Mouse (Mus musculus): ENCODE results near the gene Pcsk5.
"Not testable (repeated sequence)": the region's sequence is repeated elsewhere in the genome, so short reads cannot be mapped to it uniquely, and the experiment has no call there.

Gene Pcsk5

DNA sequence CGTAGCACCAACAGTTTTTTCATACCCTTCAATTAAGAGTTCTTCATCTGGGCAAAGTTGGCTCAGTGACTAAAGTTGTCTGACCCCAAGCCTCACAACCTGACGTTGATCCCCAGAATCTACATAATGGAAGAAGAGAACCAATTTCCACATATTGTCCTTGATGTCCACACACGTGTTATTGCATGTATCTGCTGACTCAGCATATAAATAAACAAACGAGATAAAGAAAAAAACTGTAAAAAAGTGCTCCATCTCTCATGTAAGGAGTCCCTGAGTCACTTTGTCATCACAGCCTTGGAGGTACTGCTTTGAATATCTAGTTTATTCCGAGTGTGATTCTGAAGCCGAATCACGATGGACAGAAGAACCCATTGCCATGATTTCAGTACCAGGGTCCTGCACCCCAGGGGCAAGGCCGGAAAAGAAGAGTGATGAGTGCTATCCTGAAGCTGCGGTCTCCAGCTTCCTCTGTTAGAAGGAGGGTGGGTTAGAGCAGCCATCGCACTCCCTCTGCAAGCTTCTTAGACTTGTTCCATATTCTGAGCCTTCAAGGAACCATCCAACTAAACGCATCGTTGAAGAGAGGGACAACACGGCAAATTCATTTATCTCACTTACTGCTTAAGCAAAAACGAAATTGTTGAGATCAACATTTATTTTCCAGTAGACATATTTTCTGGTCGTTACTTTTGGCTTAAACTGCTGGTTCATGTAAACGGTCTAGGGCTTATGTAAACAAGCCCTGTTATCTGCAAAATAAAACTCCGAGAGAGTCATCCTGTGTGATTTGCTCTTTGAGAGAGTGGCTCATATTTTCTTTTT, 348.2 kb downstream of the Pcsk5 start:
- DNase-seq (ENCODE audit: extremely low read depth, low read depth, low spot score): no peak

DNA sequence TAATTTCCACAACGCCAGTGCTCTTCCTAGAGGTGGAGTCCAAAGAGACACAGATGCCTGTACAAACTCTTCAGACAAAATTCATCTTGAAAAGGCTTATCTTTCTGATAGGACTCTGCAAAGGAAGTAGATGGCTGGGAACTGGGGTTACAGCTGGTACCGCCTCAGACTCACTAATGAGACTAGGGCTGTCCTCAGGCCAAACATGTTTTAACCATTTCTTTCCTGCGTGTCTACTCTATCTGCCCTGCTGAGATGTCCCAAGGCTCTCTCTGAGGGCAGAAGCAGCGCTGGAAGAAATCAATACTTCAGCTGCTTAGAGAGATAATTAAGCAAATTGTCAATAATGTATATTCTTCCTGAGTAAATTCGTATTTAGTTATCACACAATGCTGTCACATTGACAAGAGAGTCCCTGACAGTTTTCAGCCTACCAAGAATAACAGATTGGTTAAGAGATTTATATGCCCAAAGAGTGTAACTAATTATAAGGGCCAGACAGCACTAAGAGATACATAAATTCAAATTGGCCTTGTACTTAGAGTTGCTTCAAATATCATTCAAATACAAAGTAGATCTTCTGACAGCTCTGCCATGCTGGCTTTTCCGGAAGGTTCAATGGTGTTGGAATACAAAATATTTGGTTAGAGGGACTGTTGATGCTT, 355.2 kb downstream of the Pcsk5 start:
- no peak for DNase-seq (ENCODE audit: extremely low read depth, low read depth, low spot score)

DNA sequence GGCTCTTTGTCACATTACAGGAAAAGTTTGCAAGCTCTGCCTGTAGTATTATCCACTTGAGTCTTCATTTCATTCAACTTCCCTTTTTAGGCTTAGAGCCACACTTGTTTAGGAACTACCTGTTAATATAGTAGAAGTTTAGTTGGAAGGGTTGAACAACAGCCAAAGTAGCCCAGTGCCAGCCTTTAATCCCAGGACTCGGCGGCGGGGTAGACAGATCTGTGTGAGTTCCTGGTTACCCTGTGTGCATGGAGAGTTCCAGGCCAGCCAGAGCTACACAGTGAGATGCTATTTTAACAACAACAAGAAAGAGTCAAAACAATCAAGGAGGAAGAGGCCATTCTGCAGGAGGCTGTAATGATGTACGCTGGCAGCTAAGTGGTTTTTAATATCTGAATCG, 358.0 kb downstream of the Pcsk5 start:
- no peak for DNase-seq (ENCODE audit: extremely low read depth, low read depth, low spot score)

DNA sequence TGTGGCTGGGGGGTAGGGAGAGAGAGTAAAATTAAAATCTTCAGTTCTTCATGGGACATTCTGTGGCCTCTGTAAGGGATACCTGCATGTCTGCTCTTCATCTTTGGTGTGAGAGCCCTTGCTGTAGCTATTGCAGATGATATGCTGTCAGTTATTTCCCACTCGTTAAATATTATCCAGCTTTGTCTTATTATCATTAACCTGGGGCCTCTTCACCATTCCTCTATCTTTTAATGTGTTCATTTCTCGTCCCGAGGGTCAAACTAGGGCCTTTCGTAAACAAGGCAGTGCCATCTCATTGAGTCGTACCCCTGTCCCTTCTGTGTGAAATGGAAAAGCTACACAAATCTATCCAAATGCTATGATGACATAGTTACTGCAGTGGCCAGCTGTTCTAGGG, 361.4 kb downstream of the Pcsk5 start:
- no peak for DNase-seq (ENCODE audit: extremely low read depth, low read depth, low spot score)

DNA sequence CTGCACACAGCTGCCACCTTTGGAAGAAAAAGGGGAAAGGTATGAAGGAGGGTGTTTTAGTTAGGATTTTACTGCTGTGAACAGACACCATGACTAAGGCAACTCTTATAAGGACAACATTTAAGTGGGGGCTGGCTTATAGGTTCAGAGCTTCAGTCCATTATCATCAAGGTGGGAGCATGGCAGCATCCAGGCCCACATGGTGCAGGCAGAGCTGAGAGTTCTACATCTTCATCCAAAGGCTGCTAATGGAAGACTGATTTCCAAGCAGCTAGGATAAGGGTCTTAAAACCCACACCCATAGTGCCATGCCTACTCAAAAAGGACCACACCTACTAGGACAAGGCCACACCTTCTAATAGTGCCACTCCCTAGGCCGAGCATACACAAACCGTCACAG, 364.3 kb downstream of the Pcsk5 start:
- not testable (repeated sequence) for DNase-seq (ENCODE audit: extremely low read depth, low read depth, low spot score)

DNA sequence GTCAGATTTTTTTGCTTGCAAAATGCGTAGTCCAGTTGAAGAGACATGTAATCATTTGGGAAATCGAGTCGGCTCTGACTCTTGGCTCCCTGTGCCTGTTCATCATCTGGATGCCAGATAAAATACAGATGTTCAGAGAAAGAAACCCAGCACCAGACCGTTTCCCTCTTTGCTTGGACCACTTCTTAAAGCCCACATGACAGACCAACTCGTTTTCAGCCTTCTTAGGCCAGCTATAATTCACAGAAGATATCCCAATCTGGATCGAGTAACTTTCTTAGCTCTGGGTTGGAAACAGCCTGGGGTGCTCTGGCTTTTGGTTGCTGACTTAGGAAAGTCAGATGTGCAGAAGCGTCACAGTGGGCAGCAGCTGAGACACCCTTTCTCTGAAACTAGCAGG, 365.6 kb downstream of the Pcsk5 start:
- no peak for DNase-seq (ENCODE audit: extremely low read depth, low read depth, low spot score)

DNA sequence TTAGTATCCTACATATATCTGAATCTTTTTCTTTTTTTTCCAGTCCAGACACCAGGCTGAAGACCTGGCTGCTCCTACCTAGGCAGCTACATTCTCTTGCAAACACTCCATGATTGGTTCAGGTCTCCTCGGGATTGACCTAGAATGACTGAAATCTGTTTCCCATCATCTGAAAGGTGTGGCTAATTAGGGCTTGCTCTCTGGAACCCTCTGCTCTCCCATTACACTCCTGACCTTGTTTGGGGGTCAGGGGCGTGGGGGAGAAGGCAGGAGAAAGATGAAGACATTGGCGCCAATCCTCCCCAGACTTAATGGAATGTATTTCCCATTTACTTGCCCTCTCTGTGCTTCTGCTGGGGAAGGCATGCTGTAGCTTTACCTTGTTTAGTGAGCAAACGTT, 366.2 kb downstream of the Pcsk5 start:
- no peak for DNase-seq (ENCODE audit: extremely low read depth, low read depth, low spot score)

DNA sequence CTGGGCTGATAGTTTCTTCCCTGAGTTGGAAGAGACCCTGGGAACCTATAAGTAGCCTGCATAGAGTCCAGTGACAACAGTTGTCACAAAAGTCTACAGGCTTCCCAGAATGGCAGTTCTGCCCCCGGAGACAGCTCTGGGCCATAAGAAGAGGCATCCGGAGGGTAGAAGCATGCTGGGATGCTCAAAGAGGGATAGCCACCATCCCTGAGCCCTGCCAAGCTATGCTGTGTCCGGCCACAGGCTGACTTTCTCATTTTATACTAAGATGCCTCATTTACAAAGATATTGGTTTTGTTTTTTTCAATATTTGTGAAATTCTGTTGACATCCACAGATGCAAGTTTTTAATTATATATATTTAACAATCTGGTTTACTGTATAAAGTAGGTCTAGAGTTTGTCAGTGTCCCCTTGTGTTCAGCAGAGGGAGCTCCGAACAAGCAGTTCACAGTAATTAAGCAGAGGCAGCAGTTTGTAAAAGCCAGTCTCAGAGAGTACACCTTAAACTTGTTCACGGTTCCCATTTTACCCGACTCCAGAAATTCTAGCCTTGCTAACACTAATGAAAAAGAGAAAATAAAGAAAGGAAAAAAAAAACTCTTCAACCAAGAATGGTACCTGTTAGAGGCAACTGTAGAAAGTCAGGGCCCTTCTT, 369.7 kb downstream of the Pcsk5 start:
- no peak for DNase-seq (ENCODE audit: extremely low read depth, low read depth, low spot score)

DNA sequence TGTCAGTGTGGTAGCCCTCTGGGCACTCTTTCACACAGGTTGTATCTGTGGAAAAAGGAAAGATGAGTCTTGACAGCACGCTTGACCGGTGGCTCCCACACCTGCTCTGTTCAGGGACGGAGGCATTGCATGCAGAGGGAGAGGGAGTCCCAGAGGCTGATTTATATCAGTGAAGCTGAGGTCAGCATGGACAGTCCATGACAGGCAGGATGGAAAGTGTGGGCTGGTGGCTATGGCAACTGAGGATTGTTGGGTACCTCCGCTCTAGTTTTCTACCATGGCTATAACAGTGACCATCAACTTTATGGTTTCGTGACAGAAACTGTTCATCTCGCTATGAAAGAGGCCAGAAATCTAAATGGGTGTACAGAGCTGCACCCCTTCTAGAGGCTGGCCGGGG, 385.4 kb downstream of the Pcsk5 start:
- no peak for DNase-seq (ENCODE audit: extremely low read depth, low read depth, low spot score)

DNA sequence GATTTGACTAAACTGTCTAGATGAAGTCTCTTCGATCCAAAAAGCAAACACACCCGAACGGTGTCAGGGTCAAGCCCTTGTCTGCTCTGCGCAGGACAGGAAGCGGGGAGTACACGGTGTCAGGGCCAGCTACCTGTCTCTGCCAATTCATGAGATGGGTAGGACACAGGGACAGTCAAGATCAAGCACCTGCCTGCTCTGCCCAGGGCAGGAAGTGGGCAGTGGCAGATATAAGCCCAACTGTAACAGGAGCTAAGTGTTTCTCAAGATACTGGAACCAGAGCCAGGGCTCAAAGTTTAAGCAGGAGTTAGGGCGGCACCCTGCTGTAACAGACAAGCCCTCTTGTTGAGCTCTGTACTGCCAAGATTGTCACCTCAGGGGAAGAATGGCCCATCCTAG, 393.9 kb downstream of the Pcsk5 start:
- DNase-seq (ENCODE audit: extremely low read depth, low read depth, low spot score): no peak

DNA sequence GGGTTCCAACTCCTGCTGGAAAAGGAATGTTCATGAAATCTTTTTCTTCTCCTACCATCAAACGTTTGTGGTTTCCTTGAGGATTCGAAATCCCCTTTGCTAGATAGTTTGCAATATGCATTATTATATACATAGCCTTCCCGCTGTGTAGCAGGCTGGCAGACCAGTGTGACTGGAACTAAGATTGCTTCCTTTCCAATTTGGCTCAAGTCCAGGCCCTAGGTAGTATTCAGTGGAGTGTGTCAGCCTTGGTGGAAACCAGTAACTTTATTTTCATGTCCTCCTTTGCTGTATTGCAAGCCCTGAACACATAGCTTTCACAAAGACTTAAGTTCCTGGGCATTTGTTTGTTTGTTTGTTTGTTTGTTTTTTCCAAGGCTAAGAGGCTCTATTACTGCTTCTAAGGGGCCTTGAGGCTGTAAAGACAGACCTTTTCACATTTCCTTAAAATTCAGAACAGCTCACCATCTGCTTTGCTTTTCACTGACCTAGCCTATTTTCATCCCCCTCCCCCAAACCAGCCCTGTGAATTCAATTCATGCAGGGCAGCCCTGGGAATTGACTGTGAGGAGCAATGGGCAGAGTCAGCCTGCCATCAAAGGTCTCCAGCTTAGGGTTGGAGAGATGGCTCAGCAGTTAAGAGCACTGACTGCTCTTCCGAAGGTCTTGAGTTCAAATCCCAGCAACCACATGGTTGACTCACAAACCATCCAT, 397.8 kb downstream of the Pcsk5 start:
- no peak for DNase-seq (ENCODE audit: extremely low read depth, low read depth, low spot score)

DNA sequence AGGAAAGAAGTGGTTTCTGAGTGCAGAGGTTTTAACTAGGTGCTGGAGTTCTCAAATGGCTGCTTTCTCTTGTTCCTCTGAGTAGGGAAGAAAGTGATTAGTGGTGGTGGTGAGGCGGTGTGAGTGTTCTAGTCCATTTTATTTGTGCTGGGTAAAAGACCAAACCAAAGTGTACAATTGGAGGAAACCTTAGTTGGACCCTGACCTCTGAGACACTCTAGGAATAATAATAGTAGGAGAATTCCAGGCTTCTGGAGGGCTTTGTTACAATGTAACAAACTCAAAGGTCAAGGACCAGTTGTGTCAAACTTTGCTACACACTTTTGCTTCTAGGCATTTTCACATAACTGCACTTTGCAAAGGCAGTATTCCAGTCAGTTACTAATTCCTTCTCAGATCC, 400.8 kb downstream of the Pcsk5 start:
- DNase-seq (ENCODE audit: extremely low read depth, low read depth, low spot score): no peak

DNA sequence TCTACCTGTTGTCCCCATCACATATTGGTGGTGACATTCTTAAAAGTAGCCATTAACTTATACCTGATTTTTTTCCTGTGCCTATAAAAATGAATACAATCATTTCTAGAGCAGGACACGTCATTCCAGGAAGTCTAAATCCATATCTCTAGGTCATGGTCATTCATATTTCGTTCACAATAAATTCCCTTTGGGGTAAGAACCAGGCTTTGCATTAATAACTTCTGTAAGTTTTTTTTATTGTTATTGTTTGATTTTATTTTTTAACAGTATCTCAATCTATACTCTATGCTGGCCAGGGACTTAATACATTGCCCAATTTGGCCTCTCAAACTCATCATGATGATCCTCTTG, 408.9 kb downstream of the Pcsk5 start:
- no peak for DNase-seq (ENCODE audit: extremely low read depth, low read depth, low spot score)

DNA sequence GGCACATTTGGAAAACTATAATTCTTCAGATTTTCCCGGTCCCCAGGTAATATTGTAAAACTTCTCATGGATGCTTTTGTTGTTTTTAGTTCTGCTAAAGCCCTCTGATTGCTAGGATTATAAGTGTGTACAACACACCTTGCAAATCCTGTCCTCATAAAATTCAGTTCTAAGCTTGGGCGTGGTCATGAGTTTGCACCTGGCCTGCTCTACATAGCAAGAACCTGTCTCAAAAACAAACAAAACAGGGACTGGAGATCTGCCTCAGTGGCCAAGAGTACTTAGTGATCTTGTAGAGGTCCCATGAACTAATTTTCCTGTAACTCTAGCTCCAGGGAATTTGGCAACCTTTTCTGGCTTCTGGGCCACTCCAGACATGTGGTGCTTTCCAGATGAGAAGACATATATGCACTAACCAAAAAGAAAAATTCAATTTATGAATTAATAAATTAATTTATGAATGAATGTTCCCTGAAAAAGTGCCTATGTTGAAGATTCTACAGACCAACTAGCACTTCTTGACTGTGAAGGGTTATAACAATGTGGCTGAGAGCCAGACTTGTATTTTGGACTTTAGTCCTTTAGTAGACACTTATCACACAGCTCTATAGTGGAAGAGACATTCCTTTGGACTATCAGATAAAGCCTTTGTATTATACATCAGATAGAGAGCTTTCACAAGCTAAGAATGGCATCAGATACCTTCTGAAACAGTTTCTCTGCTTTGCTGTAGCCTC, 409.4 kb downstream of the Pcsk5 start:
- DNase-seq (ENCODE audit: extremely low read depth, low read depth, low spot score): no peak

DNA sequence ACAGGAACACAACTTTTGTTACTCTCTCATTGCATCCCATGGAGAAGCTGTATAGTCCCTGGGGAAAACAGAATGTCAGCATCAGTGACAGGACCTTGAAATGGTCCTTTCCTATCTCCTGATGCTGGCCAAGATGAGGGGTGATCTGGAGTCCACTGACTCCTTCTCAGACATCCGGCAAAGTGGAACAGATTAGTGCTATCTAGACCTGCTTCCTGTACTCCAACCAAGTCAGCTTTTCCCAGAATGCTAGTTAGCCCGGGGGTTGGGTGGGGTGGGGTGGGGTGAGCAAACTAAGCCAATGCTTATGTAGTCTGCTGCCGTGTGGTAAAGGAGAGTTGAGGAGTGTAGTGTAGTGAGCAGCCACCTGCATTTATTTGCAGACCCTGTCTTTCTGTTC, 414.1 kb downstream of the Pcsk5 start:
- no peak for DNase-seq (ENCODE audit: extremely low read depth, low read depth, low spot score)

DNA sequence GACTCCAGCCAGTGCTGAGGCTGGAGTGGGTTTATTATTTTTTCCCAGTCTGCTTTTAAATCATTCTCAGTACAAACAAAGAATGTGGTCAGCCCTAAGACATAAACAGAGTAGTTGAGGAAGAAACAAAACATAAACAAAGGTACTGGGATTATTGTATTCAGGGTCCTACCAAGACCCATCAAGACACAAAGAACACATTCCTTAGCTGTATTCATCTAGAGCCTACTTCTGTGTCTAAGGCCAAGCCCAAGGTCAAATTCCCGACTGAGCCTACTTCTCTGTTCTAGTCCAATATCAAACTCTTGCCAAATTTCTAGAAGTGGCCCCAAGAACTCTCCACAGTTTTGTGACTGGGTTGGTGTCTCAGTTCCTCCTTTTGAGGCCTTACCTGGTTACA, 419.6 kb downstream of the Pcsk5 start:
- DNase-seq (ENCODE audit: extremely low read depth, low read depth, low spot score): no peak

DNA sequence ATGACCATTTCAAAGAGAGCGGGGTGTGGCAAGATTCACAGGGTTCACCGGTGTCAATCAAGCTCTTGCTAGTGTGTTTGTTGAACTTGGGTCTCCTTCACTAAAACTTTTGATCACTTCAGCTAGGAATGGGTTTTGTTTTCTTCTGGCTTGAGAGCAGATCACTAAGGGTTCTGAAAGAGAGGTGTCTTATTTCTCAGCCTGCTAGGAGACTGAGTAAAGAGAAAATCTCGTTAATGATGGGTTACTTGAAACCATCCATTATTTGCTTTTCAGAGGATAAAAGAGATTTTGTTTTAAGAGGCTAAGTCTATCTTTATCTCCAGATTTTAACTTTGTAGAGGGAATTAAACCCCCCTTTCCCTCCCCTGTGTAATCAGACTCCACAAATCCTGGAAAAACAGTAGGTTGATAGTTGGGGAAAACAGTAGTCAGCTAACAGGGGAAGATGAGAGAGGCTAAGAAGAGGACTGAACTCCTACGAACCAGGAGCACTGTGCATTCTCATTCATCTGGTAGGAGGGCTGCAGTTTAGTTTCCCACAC, 424.4 kb downstream of the Pcsk5 start:
- DNase-seq (ENCODE audit: extremely low read depth, low read depth, low spot score): no peak

DNA sequence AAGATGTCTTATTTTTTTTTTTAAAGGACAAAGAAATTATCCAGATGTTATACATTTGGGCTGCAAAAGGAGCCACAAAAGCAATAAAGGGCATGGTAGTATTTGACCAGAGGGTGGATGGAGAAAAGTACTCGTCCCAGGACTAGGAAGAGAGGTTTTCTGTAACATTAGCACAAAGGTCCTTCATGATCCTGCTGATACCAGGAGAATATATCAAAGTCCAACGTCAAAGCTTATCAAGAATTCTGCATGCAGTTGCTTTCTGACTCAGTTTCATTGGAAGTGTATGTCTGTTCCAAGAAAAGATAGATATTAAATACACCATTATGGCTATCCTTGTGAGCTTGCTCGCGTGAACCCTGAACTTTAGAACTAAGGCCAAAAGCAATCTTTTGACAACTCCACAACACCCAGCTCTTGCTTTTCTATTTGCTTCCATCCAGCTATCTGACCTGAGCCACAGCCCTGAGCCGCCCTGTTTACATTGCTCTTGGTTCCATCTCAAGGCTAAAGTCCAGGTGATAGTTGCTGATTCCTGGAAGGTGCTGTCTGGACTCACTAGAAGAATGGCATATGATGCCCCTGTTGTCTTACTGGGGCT, 426.9 kb downstream of the Pcsk5 start:
- no peak for DNase-seq (ENCODE audit: extremely low read depth, low read depth, low spot score)

DNA sequence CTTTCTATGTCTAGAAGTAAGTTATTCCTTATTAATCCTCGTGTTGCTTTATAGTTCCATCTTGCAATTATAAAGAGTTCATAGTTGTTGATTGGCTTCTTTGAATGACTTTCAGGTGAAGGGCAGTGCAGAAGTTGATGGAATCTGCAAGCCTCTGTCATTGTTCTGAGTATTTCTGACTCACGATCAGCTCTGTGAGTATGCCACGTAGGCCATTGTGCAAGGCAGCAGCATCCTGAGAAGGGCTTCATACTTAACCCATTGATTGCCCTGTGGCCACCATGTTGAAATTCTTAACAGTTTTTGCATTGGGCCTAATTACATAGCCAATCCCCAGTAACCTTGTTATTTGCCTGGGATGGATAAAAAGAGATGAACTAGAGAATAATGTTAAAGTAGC, 428.1 kb downstream of the Pcsk5 start:
- no peak for DNase-seq (ENCODE audit: extremely low read depth, low read depth, low spot score)

DNA sequence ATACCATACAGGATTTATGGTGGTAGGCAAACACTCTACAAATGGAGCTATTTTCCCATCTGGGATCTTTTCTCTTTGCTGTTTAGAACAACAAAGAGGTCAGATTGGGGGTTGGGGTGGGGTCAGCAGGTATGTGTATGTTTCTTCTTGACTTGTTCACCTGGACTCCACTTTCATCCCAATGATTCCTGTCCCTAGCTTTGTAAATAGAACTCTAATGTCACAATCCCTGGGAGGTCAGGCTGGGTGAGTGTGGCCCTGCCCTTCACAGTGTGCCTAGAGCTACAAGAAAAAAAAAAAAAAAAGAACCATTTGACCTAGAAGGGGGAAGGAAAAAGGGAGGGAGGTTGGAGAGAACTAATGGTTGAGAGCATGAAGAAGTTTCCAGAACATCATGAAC, 428.8 kb downstream of the Pcsk5 start:
- DNase-seq (ENCODE audit: extremely low read depth, low read depth, low spot score): no peak
